Mouse (Mus musculus): ENCODE results near the gene Kctd5.

Kctd5 gene

DNA sequence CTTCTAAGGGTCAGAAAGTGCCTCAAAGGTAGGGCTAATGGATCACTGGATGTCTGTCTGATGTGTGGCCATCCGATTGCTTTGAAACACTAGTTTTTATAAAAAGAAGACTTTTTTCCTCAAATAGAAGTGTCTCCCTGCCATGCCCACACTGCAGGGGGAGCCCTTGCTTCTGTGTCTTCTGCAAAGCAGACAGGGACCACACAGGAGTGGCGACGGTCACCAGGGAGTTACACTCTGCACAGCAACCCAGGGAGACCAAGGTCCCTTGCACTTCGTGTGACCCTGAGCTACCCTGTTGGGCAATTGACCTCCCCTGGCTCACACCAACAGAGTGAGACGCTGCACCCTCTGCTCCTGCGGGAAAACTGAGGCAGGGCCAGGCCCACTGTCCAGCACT lies 36.3 kb downstream of the Kctd5 start:
- DNase-seq, result no peak

DNA sequence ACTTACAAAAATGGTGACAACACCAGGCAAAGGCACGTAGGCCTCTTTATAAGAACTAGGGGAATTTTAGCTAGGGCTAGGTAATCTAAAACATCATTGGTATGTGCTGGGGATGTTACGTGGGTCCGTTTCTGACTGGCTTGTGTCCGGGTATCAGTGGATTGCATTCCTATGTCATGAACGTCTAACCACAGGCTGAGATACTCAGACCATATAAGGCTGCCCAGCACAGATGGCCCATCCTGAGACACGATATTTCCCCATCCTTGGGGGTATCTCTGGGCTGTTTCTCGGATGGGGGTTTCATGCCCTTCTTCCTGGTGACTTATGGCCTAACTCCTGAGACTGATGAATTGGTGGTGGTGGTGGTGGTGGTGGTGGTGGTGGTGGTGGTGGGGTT lies 38.2 kb downstream of the Kctd5 start:
- no peak for DNase-seq

DNA sequence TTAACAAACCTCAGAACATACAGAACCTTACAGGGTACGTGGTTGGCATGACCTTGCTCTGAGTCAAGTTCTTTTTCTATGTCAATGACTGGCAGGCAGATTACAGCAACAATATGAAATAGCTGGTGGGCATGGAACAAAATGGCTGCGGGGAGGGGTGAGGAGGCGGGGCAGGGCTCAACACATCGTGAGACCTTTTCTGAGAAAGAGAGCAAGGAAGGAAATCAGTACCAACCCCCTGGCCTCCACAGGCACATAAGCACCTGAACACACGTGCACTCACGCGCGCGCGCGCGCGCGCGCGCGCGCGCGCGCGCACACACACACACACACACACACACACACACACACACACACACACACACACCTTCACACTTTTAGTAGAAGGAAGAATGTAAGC lies 42.7 kb downstream of the Kctd5 start:
- no peak for DNase-seq

DNA sequence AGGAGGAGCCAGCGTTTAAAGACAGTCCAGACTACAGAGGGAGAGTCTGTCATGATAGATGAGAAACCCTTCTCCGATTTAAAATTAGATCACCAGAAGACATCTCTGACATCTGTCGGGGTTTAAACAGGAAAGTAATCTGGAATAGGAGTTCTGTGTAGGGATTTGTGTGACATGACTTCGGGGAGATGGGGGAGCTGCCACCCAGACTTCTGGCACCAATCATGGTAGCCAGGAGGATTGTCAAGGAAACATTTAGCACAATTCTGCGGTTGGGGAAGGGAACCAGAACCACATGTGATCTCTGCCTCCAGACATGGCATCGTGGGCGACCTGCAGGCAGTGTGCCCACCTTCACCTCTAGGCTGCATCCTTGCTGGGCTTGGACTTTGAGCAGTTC lies 43.8 kb downstream of the Kctd5 start:
- no peak for DNase-seq

DNA sequence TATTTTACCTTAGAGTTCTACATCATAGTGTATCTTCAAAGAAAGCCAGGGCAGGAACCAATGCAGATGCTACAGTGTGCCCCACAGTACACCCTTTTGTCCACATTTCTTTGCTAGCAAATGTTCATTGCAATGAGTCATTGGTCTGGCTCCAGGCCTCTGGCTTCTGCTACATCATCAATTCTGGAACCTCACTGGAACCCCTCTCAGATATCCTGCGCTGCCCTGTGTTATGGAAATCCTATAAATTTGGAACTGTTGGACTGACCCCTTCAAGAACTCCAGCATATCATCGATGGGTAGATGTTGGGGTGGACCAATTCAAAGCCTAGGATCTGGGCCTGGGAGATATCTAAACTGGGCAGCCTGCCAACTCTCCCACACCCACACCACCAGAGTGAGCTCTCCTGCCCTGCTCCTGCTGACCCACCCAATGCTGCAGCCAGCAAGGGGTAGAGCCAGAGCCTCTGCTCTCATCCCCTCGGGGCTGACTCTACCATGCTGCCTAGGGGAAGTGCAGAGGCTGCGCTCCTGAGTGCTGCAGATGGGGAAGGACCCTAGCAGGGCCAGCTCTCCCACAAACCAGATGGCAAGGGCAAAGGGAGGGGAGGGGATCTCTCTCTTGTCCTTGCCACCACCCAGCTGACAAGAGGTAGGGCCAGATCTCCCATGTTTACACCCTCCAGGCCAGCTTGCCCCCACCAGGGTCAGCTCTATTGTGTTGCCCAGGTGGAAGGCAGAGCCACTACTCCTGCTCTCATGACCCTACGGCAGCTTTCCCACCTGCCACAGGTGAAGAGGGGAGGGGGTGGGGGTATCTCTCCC lies 51.7 kb downstream of the Kctd5 start:
- no peak for DNase-seq

DNA sequence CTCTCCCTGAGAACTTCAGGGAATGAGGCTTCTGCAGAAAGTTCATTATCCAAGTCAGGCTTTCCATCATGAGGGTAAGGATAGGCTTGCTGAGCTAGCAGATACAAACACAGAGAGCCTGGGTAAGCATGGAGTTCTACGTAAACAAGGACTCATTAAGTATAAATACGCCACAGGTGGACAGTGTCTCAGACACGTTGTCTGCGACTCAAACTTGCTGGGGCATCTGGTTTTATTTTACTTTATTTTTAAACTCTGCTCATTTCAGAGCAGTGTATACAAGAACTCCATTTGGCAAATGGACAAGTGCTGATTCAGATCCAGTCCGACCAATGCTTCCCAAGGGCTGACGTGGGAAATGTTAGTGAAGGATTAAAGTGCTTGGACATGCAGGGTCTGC lies 52.6 kb downstream of the Kctd5 start:
- DNase-seq, result no peak

DNA sequence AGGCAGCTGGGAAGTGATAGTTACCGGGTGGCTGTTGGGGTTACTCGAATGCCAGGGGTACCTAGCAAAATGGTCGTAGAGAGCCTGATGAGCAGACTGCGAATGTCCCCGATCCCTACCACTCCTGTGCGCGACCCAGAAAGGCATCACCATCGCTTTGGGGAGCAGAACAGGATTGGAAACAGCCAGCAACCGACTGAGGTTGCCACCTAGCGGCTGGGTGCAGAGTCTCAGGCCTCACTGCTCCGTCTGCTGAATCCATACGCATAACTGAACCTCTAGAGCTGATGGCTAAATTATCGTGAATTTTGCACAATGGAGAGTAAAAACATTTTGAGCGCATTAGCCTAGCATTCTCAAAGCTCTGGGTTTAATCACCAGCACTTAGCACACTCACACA lies 57.6 kb downstream of the Kctd5 start:
- peak; percentile 22 for DNase-seq

DNA sequence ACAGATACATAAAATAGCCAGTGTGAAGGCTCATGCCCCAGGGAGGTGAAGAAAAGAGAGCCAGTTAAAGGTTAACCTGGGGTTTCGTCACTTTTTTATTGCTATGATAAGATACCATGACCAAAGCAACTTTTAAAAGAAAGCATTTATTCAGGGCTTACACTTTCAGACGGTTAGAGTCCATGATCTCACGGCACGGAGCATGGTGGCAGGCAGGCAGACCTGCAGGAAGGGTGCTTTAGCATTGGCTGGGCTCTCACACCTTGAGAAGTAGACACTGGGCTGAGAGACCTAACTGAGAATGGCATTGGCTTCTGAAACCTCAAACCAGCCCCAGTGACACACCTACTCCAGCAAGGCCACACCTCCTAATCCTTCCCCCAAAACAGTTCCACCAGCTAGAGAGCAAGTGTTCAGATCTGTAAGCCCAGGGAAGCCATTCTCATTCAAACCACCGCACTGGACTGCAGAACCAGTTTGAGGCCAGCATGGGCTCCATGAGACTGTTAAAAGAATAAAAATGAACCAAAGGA lies 58.8 kb downstream of the Kctd5 start:
- no peak for DNase-seq

DNA sequence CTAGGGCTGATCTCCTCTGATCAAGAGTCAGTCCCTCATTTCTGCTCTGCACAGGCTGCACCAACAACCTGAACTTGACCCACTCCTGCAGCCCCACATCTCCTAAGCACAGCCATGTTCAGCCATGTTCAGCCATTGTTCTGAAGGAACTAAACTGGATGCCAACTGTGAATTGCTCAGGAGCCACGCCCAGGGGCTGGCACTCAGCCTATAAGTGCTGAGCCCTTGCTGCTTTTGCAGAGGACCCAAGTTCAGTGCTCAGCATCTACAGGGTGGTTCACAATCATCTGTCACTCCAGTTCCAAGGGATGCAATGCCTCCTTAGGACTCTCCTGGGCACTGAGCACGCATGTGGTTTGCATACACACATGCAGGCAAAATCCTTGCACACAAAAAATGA lies 60.4 kb downstream of the Kctd5 start:
- no peak for DNase-seq

DNA sequence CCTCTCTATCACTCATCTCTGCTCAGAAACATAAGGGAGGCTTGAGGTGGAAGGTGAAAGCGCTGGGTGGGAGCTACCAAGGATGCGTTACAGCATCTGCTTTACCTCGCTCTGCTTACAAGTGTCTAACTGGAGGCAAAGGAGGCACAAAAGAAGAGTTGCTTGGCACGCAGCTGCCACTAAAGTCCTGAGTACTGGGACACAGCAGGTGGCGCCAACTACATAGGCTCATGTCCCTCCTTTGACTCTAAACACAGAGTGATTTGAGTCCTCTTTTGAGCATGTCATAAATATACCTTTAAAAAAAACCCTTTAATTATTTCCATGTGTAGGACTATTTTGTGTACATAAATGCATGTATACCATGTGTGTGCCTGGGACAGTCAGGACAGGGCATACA lies 63.7 kb downstream of the Kctd5 start:
- DNase-seq, result no peak

DNA sequence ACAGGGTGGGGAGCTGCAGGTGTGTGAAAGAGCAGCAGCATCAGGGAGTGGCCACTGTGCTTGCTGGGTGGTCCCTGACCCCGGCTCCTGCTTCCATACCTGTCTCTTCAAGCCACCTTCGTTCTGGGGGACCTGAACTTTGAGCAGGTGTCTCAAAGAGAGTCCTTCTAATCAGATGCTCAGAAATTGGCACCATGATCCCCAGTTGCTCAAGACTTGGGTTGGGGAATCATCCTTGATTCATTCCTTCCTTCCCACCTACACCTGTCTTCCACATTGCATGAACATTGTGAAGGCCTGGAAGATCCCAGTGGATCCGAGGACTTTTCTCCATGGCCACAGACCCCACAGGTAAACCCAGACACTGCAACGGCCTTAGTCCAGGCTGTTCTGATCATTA lies 65.2 kb downstream of the Kctd5 start:
- no peak for DNase-seq

DNA sequence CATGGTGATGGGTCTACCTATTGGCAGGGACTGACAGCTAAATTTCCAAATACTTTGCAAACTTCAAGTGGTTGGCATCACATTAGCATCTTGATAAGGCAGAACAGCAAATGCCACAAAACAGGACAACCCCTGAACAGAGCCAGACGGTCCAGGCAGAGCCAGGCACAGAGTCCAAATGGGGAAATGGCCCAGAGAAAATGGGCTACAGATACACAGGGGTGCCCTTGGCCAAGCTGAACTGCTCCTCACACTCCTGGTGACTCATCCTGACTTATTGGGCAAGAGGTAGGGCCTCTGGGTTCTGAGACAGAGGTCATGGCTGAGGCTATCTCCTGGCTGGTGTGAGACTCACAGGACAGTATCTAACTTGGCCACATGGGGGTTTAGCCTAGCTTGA lies 65.9 kb downstream of the Kctd5 start:
- no peak for DNase-seq

DNA sequence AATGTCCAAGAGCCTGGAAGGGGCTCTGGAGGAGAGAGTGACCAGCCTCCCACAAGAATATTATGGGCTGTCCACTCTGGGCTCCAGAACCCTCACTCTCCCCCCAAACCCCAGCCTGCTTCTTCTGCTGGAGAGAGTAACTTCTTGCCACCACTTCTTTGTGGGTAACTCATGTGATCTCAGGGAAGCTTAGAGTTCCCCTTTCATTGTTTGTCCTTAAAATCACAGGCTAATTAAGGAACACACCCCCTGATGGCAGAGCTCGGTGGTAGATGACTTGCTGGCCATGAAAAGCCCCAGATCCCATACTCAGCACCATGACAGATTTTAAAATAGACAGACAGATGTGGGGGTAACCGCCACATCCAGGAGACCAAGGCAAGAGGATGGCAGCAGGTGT lies 66.4 kb downstream of the Kctd5 start:
- DNase-seq, result no peak

DNA sequence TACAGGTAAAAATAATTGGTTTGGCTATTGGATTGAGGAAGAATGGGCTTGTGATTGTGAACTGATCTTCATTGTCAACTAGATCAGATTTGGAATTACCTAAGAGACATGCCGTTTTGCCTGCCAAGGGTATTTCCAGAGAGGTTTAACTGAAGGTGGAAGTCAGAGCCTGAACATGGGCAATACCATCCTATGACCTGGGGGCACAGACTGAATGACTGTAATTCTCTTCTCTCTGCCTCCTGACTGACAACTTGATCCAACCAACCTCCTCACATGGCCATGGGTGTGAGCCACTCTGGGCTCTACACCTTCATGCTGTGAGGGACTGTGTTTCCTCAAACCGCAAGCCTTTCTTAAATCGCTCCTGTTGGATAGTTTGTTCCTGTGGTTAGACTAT lies 68.2 kb downstream of the Kctd5 start:
- DNase-seq, result no peak

DNA sequence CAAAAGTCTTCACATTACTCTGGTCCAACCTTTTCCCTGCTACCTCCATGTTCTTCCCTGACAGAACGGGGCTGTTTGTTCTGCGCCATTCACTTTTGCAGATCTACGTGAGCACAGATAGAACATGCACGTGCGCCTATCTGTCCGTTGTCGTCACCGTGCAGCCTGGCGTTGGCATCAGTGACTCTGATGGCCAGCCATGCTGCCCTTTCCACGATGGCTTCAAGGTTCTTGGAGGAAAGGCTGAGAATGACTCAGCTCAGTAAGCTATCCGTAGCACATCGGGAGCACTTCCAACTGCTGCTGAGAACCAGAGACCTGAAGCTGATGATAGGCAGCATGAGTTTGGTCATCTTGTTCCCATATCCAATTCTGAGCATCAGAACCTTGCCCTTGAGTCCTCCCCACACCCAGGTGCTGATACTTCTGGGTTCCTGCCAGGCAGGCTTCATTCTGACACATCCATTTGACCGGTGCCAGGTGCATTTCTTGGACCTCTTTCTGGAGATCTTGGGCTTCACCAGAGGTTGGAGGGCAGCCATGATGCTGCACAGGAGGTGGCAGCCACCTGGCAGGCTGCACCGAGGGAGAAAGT lies 69.1 kb downstream of the Kctd5 start:
- no peak for DNase-seq

DNA sequence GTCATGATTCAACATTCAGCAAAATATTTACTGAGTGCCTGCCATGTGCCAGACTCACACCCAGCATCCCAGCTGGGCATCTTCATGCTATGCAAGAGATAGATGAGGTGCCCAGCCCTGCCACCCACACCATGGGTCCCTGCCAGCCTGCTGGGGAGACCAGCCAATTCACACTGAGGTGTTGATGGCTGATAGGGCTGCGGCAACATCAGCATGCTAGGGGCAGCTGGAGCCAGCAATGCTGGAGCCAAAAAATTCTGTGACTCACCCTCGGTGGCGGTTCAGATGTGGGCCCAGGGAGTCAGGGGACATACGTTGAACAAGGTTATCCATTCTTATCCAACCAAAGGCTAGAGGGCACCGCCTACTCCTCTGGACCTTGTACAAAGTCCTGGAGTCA lies 72.9 kb downstream of the Kctd5 start:
- DNase-seq, result no peak

DNA sequence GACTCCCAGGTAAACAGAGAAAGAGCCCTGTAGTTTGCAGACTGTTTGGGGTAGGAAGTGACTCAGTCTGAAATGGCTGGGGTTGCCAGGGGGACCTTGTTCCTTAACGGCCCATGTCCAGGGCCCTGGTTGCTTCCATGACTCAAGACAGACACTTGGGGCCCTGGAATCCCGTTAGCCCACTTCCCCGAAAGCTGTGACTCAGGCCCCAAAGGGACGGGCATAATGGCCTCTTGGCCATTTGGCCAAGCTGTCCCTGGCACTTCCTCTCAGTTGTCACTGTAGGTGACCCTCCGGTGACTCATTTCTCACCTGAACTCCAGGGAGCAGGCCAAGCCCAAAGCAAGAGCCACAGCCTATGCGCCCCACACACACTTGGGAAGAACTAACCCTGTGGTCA lies 74.9 kb downstream of the Kctd5 start:
- no peak for DNase-seq

DNA sequence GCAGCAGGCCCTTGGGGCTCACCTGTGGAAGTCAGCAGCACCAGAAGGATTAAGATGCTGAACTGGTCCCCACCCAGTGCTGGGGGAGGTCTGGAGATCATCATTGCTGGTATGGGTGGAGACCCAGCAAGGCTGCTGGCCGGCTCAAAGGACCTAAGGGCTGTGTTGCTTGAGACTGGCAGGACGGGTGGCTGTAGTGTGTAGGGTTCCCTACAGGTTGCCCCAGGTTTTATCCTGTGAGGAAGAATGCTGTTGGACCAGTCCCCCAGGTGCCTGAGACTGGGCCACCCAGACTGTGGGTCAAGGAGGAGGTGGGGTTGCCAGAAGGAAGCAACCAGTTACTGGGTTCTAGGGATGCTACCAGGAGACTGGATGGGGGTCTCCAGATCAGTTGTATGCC lies 75.4 kb downstream of the Kctd5 start, which contains the start of gene Prss22:
TSS of gene Prss22 (minus strand) at position 200 of the 400 bp plus-strand sequence.
- no peak for DNase-seq
